Mouse (Mus musculus) mature B cell (primary cell): ENCODE data around the gene Lig1.
"Not testable (repeated sequence)": the region's sequence is repeated elsewhere in the genome, so short reads cannot be mapped to it uniquely, and the experiment has no call there.

ENCODE experiments used
- in situ Hi-C: fragments of 300-500 bp; cut with MboI; formaldehyde crosslinking; loops from 2 replicates; pipeline ENCODE4 v1.14.3; 2019

Gene Lig1

GRCm38 (mm10) chr7:13277081-13277480, at the start of gene Lig1:
Lig1 (plus strand) TSS chr7:13277283.
- in situ Hi-C loops = no loop called here

GRCm38 (mm10) chr7:13260746-13261700, 16.1 kb upstream of the Lig1 start:
- in situ Hi-C loops = no loop called here

- in situ Hi-C loops = no loop called here
Measured at GRCm38 (mm10) chr7:13263851-13264250, 13.2 kb upstream of the Lig1 start.

GRCm38 (mm10) chr7:13264396-13264795, 12.7 kb upstream of the Lig1 start:
- in situ Hi-C loops = no loop called here

GRCm38 (mm10) chr7:13268749-13269260, 8.3 kb upstream of the Lig1 start:
- in situ Hi-C loops = no loop called here

- in situ Hi-C loops = no loop called here
Measured at GRCm38 (mm10) chr7:13269394-13269793, 7.7 kb upstream of the Lig1 start.

GRCm38 (mm10) chr7:13271704-13272103, 5.4 kb upstream of the Lig1 start:
- in situ Hi-C loops = no loop called here

- in situ Hi-C loops = no loop called here
Measured at GRCm38 (mm10) chr7:13277833-13278232, 750 bp downstream of the Lig1 start.

- in situ Hi-C loops = no loop called here
Measured at GRCm38 (mm10) chr7:13278308-13278891, 1.3 kb downstream of the Lig1 start, which contains the start of gene Zswim9. Zswim9 (minus strand) TSS chr7:13278721.

GRCm38 (mm10) chr7:13278957-13279356, 1.9 kb downstream of the Lig1 start:
- in situ Hi-C loops = not testable (repeated sequence)

GRCm38 (mm10) chr7:13288621-13289020, 11.5 kb downstream of the Lig1 start:
- in situ Hi-C loops = no loop called here

- in situ Hi-C loops = no loop called here
Measured at GRCm38 (mm10) chr7:13290041-13290675, 13.1 kb downstream of the Lig1 start.

- in situ Hi-C loops = no loop called here
Measured at GRCm38 (mm10) chr7:13291370-13291769, 14.3 kb downstream of the Lig1 start.

GRCm38 (mm10) chr7:13293878-13294855, 17.1 kb downstream of the Lig1 start:
- in situ Hi-C loops = no loop called here

GRCm38 (mm10) chr7:13295256-13295655, 18.2 kb downstream of the Lig1 start:
- in situ Hi-C loops = no loop called here

- in situ Hi-C loops = no loop called here
Measured at GRCm38 (mm10) chr7:13297636-13298035, 20.6 kb downstream of the Lig1 start.

GRCm38 (mm10) chr7:13298821-13299220, 21.7 kb downstream of the Lig1 start:
- in situ Hi-C loops = no loop called here

- in situ Hi-C loops = no loop called here
Measured at GRCm38 (mm10) chr7:13301643-13302042, 24.6 kb downstream of the Lig1 start.

GRCm38 (mm10) chr7:13302780-13303179, 25.7 kb downstream of the Lig1 start:
- in situ Hi-C loops = no loop called here

- in situ Hi-C loops = no loop called here
Measured at GRCm38 (mm10) chr7:13303372-13303771, 26.3 kb downstream of the Lig1 start.

- in situ Hi-C loops = no loop called here
Measured at GRCm38 (mm10) chr7:13309407-13309806, 32.3 kb downstream of the Lig1 start.
